Mouse (Mus musculus): ENCODE data around the gene Gm17949. TPM values are rescaled to one million over a fixed set of nuclear protein-coding genes. Genes with fewer than 3 reads are reported as not detected.

Gm17949 gene
- polyA plus RNA-seq, 1 experiment from 2014 or later: not detected

- peak overlapping the region; percentile 23; the same call in 1 of the 2 replicates for H3K4me2 ChIP-seq (ENCODE audit: low read depth, low read length)
- no peaks in the 10 kb centered on the region for H3K36me3 ChIP-seq (replicated peaks; ENCODE audit: control insufficient read depth, insufficient read depth, low read depth, low read length)
- 0 out of 2 replicates have a peak, but pooled peaks have one; percentile 42 for ATAC-seq (replicated peaks; ENCODE audit: insufficient number of reproducible peaks, low FRiP score, low TSS enrichment, low read depth)
- H3K9ac ChIP-seq (replicated peaks; ENCODE audit: low read length): no peak overlapping the region
- no peaks in the 10 kb centered on the region for H3K27me3 ChIP-seq (ENCODE audit: control insufficient read depth, insufficient read depth, low read length)
- H3K4me3 ChIP-seq (ENCODE audit: low read depth, low read length): peak overlapping the region; percentile 12; the same call in 1 of the 2 replicates
- no peaks in the 10 kb centered on the region for H3K4me1 ChIP-seq (ENCODE audit: control insufficient read depth, insufficient read depth, low read length)
- peak; percentile 72 for DNase-seq (ENCODE audit: low spot score)
- no peak overlapping the region for H3K27ac ChIP-seq (replicated peaks; ENCODE audit: low read depth, low read length)
- WGBS: 2% methylated on average over 11 of the region's 11 CpGs
- H3K9me3 ChIP-seq (replicated peaks; ENCODE audit: control insufficient read depth, low read length): no peaks in the 10 kb centered on the region
These were observed 59.4 kb downstream of the Gm17949 start for GRCm38 (mm10) chr17:57070699-57071098.

Other genes starting within 250 kb of the Gm17949 start
- 30.1 and 32.3 TPM in 2 replicates for gene Dus3l, start 246.7 kb upstream of the Gm17949 start, polyA plus RNA-seq (2014; fragmentation: Nextera tagmentation; extraction: Ambion mirVana)
- 0.66 and 0.72 TPM in 2 replicates for gene Prr22, start 241.2 kb upstream of the Gm17949 start, polyA plus RNA-seq (2014; fragmentation: Nextera tagmentation; extraction: Ambion mirVana)
- 2.3 and 2.4 TPM in 2 replicates for gene Rfx2, start 180.5 kb upstream of the Gm17949 start, polyA plus RNA-seq (2014; fragmentation: Nextera tagmentation; extraction: Ambion mirVana)
- gene Acsbg2, start 137.0 kb upstream of the Gm17949 start, polyA plus RNA-seq (2014; fragmentation: Nextera tagmentation; extraction: Ambion mirVana): not detected in 2 replicates
- 0.13 and 0.22 TPM in 2 replicates for gene 1700061G19Rik, start 136.0 kb upstream of the Gm17949 start, polyA plus RNA-seq (2014; fragmentation: Nextera tagmentation; extraction: Ambion mirVana)
- 26.8 and 27.2 TPM in 2 replicates for gene Mllt1, start 76.1 kb upstream of the Gm17949 start, polyA plus RNA-seq (2014; fragmentation: Nextera tagmentation; extraction: Ambion mirVana)
- gene Acer1, start 29.3 kb upstream of the Gm17949 start, polyA plus RNA-seq (2014; fragmentation: Nextera tagmentation; extraction: Ambion mirVana): not detected in 2 replicates
- gene Clpp, start 21.2 kb upstream of the Gm17949 start, polyA plus RNA-seq (2014; fragmentation: Nextera tagmentation; extraction: Ambion mirVana): 148 and 159 TPM in 2 replicates
- 39.5 and 40.2 TPM in 2 replicates for gene Alkbh7, start 14.1 kb upstream of the Gm17949 start, polyA plus RNA-seq (2014; fragmentation: Nextera tagmentation; extraction: Ambion mirVana)
- not detected in 2 replicates for gene Pspn, start 11.5 kb upstream of the Gm17949 start, polyA plus RNA-seq (2014; fragmentation: Nextera tagmentation; extraction: Ambion mirVana)
- 70.1 and 71.1 TPM in 2 replicates for gene Gtf2f1, start 181 bp upstream of the Gm17949 start, polyA plus RNA-seq (2014; fragmentation: Nextera tagmentation; extraction: Ambion mirVana)
- 38.7 and 40.0 TPM in 2 replicates for gene Khsrp, start 20.1 kb downstream of the Gm17949 start, polyA plus RNA-seq (2014; fragmentation: Nextera tagmentation; extraction: Ambion mirVana)
- not detected in 2 replicates for gene Slc25a41, start 30.2 kb downstream of the Gm17949 start, polyA plus RNA-seq (2014; fragmentation: Nextera tagmentation; extraction: Ambion mirVana)
- gene Crb3, start 47.6 kb downstream of the Gm17949 start, polyA plus RNA-seq (2014; fragmentation: Nextera tagmentation; extraction: Ambion mirVana): 5.1 and 5.3 TPM in 2 replicates
- 7.1 and 7.3 TPM in 2 replicates for gene Slc25a23, start 48.4 kb downstream of the Gm17949 start, polyA plus RNA-seq (2014; fragmentation: Nextera tagmentation; extraction: Ambion mirVana)
- 1.5 and 1.6 TPM in 2 replicates for gene Dennd1c, start 67.0 kb downstream of the Gm17949 start, polyA plus RNA-seq (2014; fragmentation: Nextera tagmentation; extraction: Ambion mirVana)
- 39.9 and 51.6 TPM in 2 replicates for gene Tubb4a, start 76.3 kb downstream of the Gm17949 start, polyA plus RNA-seq (2014; fragmentation: Nextera tagmentation; extraction: Ambion mirVana)
- 5.2 and 5.6 TPM in 2 replicates for gene Tnfsf9, start 93.9 kb downstream of the Gm17949 start, polyA plus RNA-seq (2014; fragmentation: Nextera tagmentation; extraction: Ambion mirVana)
- gene Cd70, start 138.3 kb downstream of the Gm17949 start, polyA plus RNA-seq (2014; fragmentation: Nextera tagmentation; extraction: Ambion mirVana): not detected in 2 replicates
- 0.25 TPM in 1 of 2 replicates, not detected in the other for gene Tnfsf14, start 182.7 kb downstream of the Gm17949 start, polyA plus RNA-seq (2014; fragmentation: Nextera tagmentation; extraction: Ambion mirVana)
- gene C3, start 216.7 kb downstream of the Gm17949 start, polyA plus RNA-seq (2014; fragmentation: Nextera tagmentation; extraction: Ambion mirVana): 0.35 and 0.46 TPM in 2 replicates
- 26.9 and 27.6 TPM in 2 replicates for gene Gpr108, start 237.0 kb downstream of the Gm17949 start, polyA plus RNA-seq (2014; fragmentation: Nextera tagmentation; extraction: Ambion mirVana)
- 25.3 and 27.2 TPM in 2 replicates for gene Trip10, start 238.0 kb downstream of the Gm17949 start, polyA plus RNA-seq (2014; fragmentation: Nextera tagmentation; extraction: Ambion mirVana)

All from embryonic facial prominence, embryonic 11.5 days (tissue).